Mouse (Mus musculus) CD4-positive, CD25-positive, alpha-beta regulatory T cell, adult 2 months (primary cell): ENCODE measurements at regions not wholly inside any gene's neighbourhood (a gene's known extent, or its start where the extent isn't known, plus 50 kb on each side); places are given as distances from the start of the nearest gene placed in this dataset.
A peak's percentile ranks its signal among the peaks of the same experiment; 100 is the strongest.

ENCODE experiments used
- DNase-seq: peaks from one replicate; pipeline ENCODE4 v3.0.0-alpha.2; 2012; ENCODE audit warnings: low read depth, low spot score

GRCm38 (mm10) chr1:157014532-157015497 lies 75.4 kb upstream of the Ralgps2 start:
- DNase-seq: peak; percentile 16

GRCm38 (mm10) chr1:157013669-157014048 lies 74.2 kb upstream of the Ralgps2 start:
- DNase-seq: no peak

- DNase-seq: no peak
These were observed 73.7 kb upstream of the Ralgps2 start for GRCm38 (mm10) chr1:157012950-157013668.

GRCm38 (mm10) chr1:157011226-157011625 lies 71.8 kb upstream of the Ralgps2 start:
- DNase-seq: no peak

GRCm38 (mm10) chr1:157009427-157009826 lies 70.0 kb upstream of the Ralgps2 start:
- no peak for DNase-seq

GRCm38 (mm10) chr1:157007891-157008730 lies 68.7 kb upstream of the Ralgps2 start:
- DNase-seq: no peak

GRCm38 (mm10) chr1:157004312-157005074 lies 65.1 kb upstream of the Ralgps2 start:
- no peak for DNase-seq

- DNase-seq: no peak
These were observed 63.6 kb upstream of the Ralgps2 start for GRCm38 (mm10) chr1:157003034-157003433.

GRCm38 (mm10) chr1:157002258-157002657 lies 62.8 kb upstream of the Ralgps2 start:
- DNase-seq: no peak

- no peak for DNase-seq
These were observed 61.7 kb upstream of the Ralgps2 start for GRCm38 (mm10) chr1:157001008-157001660.

GRCm38 (mm10) chr1:156999947-157000346 lies 60.5 kb upstream of the Ralgps2 start:
- no peak for DNase-seq

GRCm38 (mm10) chr1:156999272-156999671 lies 59.8 kb upstream of the Ralgps2 start:
- DNase-seq: no peak

GRCm38 (mm10) chr1:156997476-156998305 lies 58.3 kb upstream of the Ralgps2 start:
- DNase-seq: no peak

- no peak for DNase-seq
These were observed 57.6 kb upstream of the Ralgps2 start for GRCm38 (mm10) chr1:156997033-156997432.

GRCm38 (mm10) chr1:156996084-156996880 lies 56.9 kb upstream of the Ralgps2 start:
- DNase-seq: no peak

- DNase-seq: no peak
These were observed 55.9 kb upstream of the Ralgps2 start for GRCm38 (mm10) chr1:156995180-156995951.

- no peak for DNase-seq
These were observed 55.2 kb upstream of the Ralgps2 start for GRCm38 (mm10) chr1:156994644-156995016.
